Mouse (Mus musculus) CH12.LX (cell line): ENCODE data around the gene Rbm46.

Experiments
- CTCF ChIP-seq, 2 experiments: IDR thresholded peaks in 1 of 2; conservative IDR thresholded peaks in 1 of 2; 2 replicates each; pipeline ENCODE4 v1.5.1; 2011 to 2012; ENCODE audit warnings: low read depth in 2 of 2, low read length in 2 of 2, improper control_type of control experiment in 1 of 2, inconsistent platforms in 1 of 2, mild to moderate bottlenecking in 1 of 2, moderate library complexity in 1 of 2
- MAX ChIP-seq: IDR thresholded peaks from 2 replicates; pipeline ENCODE4 v1.6.1; 2011; ENCODE audit warnings: low read length, improper control_type of control experiment
- MYC ChIP-seq: IDR thresholded peaks from 2 replicates; pipeline ENCODE4 v1.6.1; 2011; ENCODE audit warnings: low read depth, mild to moderate bottlenecking, improper control_type of control experiment, low read length
- USF2 ChIP-seq: conservative IDR thresholded peaks from 2 replicates; pipeline ENCODE4 v1.6.1; 2011; ENCODE audit warnings: low read depth, low read length, improper control_type of control experiment
- ZC3H11A ChIP-seq: IDR thresholded peaks from 2 replicates; pipeline ENCODE4 v1.6.1; 2012; ENCODE audit warnings: low read depth, mild to moderate bottlenecking, inconsistent platforms, low read length, improper control_type of control experiment

- TF ChIP-seq ZC3H11A: no peak
- TF ChIP-seq USF2: no peak
- TF ChIP-seq CTCF (conservative IDR thresholded peaks at IDR 0.05 in 1 of 2, IDR thresholded peaks at IDR 0.05 in 1 of 2; ENCODE audit: low read depth in 2 of 2, low read length in 2 of 2): no peak
- TF ChIP-seq MAX: no peak
- no peak for TF ChIP-seq MYC
These were observed 82.6 kb downstream of the Rbm46 start for GRCm38 (mm10) chr3:82793656-82794055.
